Mouse (Mus musculus): ENCODE data around the gene Ccl7. TPM values are rescaled to one million over a fixed set of nuclear protein-coding genes. Genes with fewer than 3 reads are reported as not detected.

Ccl7 gene
- polyA plus RNA-seq, 1 experiment from 2014 or later, result 0.60 TPM

DNA sequence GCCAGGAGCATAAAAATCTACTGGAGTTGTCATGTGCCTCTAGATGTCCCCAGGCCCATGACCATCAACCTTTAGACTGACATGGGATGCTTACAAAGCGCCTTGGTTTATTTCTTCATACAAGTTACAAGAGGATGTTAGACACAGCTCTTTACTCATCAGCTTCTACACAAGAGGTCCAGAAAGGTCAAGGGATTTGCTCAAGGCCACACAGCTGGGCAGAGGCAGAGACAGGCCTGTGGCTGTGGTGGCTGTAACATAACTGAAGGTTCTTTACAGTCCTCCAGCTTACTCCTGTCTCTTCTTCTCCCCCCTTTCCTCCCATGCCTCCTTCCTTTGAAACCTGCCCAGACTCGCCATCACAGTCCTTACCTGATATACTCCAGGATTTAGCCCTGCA, 15.3 kb upstream of the Ccl7 start:
- H3K4me1 ChIP-seq (ENCODE audit: control insufficient read depth, insufficient read depth, low read length), result no peaks in the 10 kb centered on the region
- no peaks in the 10 kb centered on the region for H3K36me3 ChIP-seq (ENCODE audit: control insufficient read depth, insufficient read depth, low read length)
- ATAC-seq (ENCODE audit: insufficient read depth, low FRiP score, low TSS enrichment) (no peak), DNase-seq (ENCODE audit: low spot score) (no peak)
- H3K4me2 ChIP-seq (ENCODE audit: low read depth), result no peak overlapping the region
- WGBS, result 82% methylated on average over 2 of the region's 2 CpGs
- no peaks in the 10 kb centered on the region for H3K27me3 ChIP-seq (ENCODE audit: control insufficient read depth, insufficient read depth, low read length)
- H3K9me3 ChIP-seq (ENCODE audit: control insufficient read depth, low read length), result no peaks in the 10 kb centered on the region
- H3K4me3 ChIP-seq (ENCODE audit: low read depth, low read length), result no peak overlapping the region
- no peak overlapping the region for H3K27ac ChIP-seq (ENCODE audit: low read depth, low read length)
- H3K9ac ChIP-seq (ENCODE audit: low read length), result no peak overlapping the region

GRCm38 (mm10) chr11:82032136-82032535, 13.4 kb upstream of the Ccl7 start:
- DNase-seq (ENCODE audit: low spot score) (no peak), ATAC-seq (ENCODE audit: insufficient read depth, low FRiP score, low TSS enrichment) (no peak)
- no peak overlapping the region for H3K4me2 ChIP-seq (ENCODE audit: low read depth)
- no peaks in the 10 kb centered on the region for H3K9me3 ChIP-seq (ENCODE audit: control insufficient read depth, low read length)
- H3K27me3 ChIP-seq (ENCODE audit: control insufficient read depth, insufficient read depth, low read length), result no peaks in the 10 kb centered on the region
- H3K36me3 ChIP-seq (ENCODE audit: control insufficient read depth, insufficient read depth, low read length), result no peaks in the 10 kb centered on the region
- H3K4me1 ChIP-seq (ENCODE audit: control insufficient read depth, insufficient read depth, low read length), result no peaks in the 10 kb centered on the region
- no peak overlapping the region for H3K9ac ChIP-seq (ENCODE audit: low read length)
- H3K27ac ChIP-seq (ENCODE audit: low read depth, low read length), result no peak overlapping the region
- H3K4me3 ChIP-seq (ENCODE audit: low read depth, low read length), result no peak overlapping the region

GRCm38 (mm10) chr11:82032678-82033344, 12.7 kb upstream of the Ccl7 start:
- no peaks in the 10 kb centered on the region for H3K4me1 ChIP-seq (ENCODE audit: control insufficient read depth, insufficient read depth, low read length)
- H3K9ac ChIP-seq (ENCODE audit: low read length), result no peak overlapping the region
- H3K27ac ChIP-seq (ENCODE audit: low read depth, low read length), result no peak overlapping the region
- no peak for ATAC-seq (ENCODE audit: insufficient read depth, low FRiP score, low TSS enrichment)
- H3K9me3 ChIP-seq (ENCODE audit: control insufficient read depth, low read length), result no peaks in the 10 kb centered on the region
- H3K4me2 ChIP-seq (ENCODE audit: low read depth), result no peak overlapping the region
- no peaks in the 10 kb centered on the region for H3K27me3 ChIP-seq (ENCODE audit: control insufficient read depth, insufficient read depth, low read length)
- peak; percentile 38 for DNase-seq (ENCODE audit: low spot score)
- 43% methylated on average over 8 of the region's 8 CpGs for WGBS
- no peak overlapping the region for H3K4me3 ChIP-seq (ENCODE audit: low read depth, low read length)
- no peaks in the 10 kb centered on the region for H3K36me3 ChIP-seq (ENCODE audit: control insufficient read depth, insufficient read depth, low read length)

DNA sequence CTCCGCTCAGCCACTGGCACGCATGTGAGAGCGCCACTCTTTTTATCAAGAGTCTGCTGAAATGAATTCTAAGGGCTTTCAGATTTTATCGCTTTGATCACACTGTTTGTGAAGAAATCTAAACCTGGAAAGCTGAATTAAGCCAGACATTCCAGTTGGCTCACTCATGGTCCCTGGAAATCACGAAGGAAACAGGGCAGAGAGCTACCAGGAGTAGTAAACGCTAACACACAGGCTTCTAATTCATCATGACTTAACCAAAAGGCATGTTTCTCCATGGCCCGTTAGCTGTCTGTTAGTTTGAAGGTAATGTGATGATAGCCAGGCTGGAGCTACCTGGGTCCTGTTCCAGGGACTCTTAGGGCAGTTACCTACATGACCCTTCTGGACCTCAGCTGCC, 11.1 kb upstream of the Ccl7 start:
- H3K27me3 ChIP-seq (ENCODE audit: control insufficient read depth, insufficient read depth, low read length), result no peaks in the 10 kb centered on the region
- no peak overlapping the region for H3K4me2 ChIP-seq (ENCODE audit: low read depth)
- H3K9me3 ChIP-seq (ENCODE audit: control insufficient read depth, low read length), result no peaks in the 10 kb centered on the region
- WGBS, result 91% methylated on average over 7 of the region's 7 CpGs
- H3K27ac ChIP-seq (ENCODE audit: low read depth, low read length), result no peak overlapping the region
- no peak for ATAC-seq (ENCODE audit: insufficient read depth, low FRiP score, low TSS enrichment)
- no peaks in the 10 kb centered on the region for H3K4me1 ChIP-seq (ENCODE audit: control insufficient read depth, insufficient read depth, low read length)
- no peak overlapping the region for H3K9ac ChIP-seq (ENCODE audit: low read length)
- no peak for DNase-seq (ENCODE audit: low spot score)
- H3K4me3 ChIP-seq (ENCODE audit: low read depth, low read length), result no peak overlapping the region
- H3K36me3 ChIP-seq (ENCODE audit: control insufficient read depth, insufficient read depth, low read length), result no peaks in the 10 kb centered on the region

DNA sequence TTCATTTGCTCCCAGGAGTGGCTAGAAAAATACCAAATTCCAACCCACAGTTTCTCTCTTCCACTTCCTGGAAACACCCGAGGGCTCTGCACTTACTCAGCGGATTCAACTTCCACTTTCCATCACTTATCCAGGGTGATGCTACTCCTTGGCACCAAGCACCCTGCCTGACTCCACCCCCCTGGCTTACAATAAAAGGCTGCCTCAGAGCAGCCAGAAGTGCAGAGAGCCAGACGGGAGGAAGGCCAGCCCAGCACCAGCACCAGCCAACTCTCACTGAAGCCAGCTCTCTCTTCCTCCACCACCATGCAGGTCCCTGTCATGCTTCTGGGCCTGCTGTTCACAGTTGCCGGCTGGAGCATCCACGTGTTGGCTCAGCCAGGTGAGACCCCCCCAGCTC, 10.2 kb upstream of the Ccl7 start, which contains the start of gene Ccl2:
TSS of gene Ccl2 (plus strand) at position 216 of the 400 bp plus-strand sequence.
- ATAC-seq (ENCODE audit: insufficient read depth, low FRiP score, low TSS enrichment), result no peak
- Histone ChIP-seq H3K36me3 (ENCODE audit: control insufficient read depth, insufficient read depth, low read length) (no peaks in the 10 kb centered on the region), H3K9ac (ENCODE audit: low read length) (no peak within 1 kb of the TSS), H3K27me3 (ENCODE audit: control insufficient read depth, insufficient read depth, low read length) (no peaks in the 10 kb centered on the region), H3K9me3 (ENCODE audit: control insufficient read depth, low read length) (no peaks in the 10 kb centered on the region), H3K27ac (ENCODE audit: low read depth, low read length) (no peak within 1 kb of the TSS), H3K4me1 (ENCODE audit: control insufficient read depth, insufficient read depth, low read length) (no peaks in the 10 kb centered on the region), H3K4me2 (ENCODE audit: low read depth) (no peak within 1 kb of the TSS), H3K4me3 (ENCODE audit: low read depth, low read length) (no peak within 1 kb of the TSS)
- 36% methylated on average over 5 of the region's 5 CpGs for WGBS
- no peak for DNase-seq (ENCODE audit: low spot score)

DNA sequence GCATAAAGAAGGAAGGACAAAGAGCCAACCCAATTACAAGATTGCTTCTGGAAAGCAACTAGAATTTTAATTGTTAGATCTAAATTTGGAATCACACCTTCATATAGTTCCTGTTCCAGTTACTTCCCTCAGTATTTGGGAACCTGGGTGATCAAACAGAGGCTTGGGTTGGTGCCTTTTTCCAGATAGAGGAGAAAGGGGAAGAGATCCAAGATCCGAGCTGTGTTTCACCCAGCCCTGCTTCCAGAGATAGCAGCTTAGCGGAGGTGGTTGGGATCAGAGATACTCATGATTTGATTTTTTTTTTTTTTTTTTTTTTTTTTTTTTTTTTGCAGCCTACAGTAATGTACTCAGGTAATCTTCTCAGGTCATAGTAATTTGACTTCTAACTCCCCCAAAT, 9.7 kb upstream of the Ccl7 start:
- H3K27ac ChIP-seq (ENCODE audit: low read depth, low read length), result no peak overlapping the region
- 85% methylated on average over 2 of the region's 2 CpGs for WGBS
- H3K4me1 ChIP-seq (ENCODE audit: control insufficient read depth, insufficient read depth, low read length), result no peaks in the 10 kb centered on the region
- no peak overlapping the region for H3K4me2 ChIP-seq (ENCODE audit: low read depth)
- no peak overlapping the region for H3K9ac ChIP-seq (ENCODE audit: low read length)
- no peak for DNase-seq (ENCODE audit: low spot score)
- no peak for ATAC-seq (ENCODE audit: insufficient read depth, low FRiP score, low TSS enrichment)
- no peaks in the 10 kb centered on the region for H3K27me3 ChIP-seq (ENCODE audit: control insufficient read depth, insufficient read depth, low read length)
- no peak overlapping the region for H3K4me3 ChIP-seq (ENCODE audit: low read depth, low read length)
- H3K9me3 ChIP-seq (ENCODE audit: control insufficient read depth, low read length), result no peaks in the 10 kb centered on the region
- H3K36me3 ChIP-seq (ENCODE audit: control insufficient read depth, insufficient read depth, low read length), result no peaks in the 10 kb centered on the region

DNA sequence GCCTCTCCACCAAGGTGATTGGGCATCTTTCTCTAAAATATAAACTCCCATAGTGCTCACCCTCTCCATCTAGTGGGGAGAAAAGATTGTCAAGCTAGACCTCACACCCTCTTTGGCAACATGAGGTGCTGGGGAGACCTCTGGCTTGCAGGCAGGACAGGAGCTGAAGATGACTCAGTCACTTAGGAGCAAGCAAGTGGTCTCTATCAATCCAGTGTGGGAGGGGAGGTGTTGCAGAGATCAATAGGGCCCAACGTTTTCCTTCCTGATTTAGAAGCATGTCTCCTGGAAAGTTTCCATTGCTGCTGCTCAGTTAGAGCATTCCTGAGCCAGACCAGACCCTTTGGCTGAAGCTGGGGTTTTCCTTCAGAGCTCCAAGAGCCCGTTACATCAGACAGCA, 7.0 kb upstream of the Ccl7 start, which contains the start of gene Gm17268:
TSS of gene Gm17268 (minus strand) at position 28 of the 400 bp plus-strand sequence.
- H3K36me3 ChIP-seq (ENCODE audit: control insufficient read depth, insufficient read depth, low read length), result no peaks in the 10 kb centered on the region
- no peaks in the 10 kb centered on the region for H3K4me1 ChIP-seq (ENCODE audit: control insufficient read depth, insufficient read depth, low read length)
- ATAC-seq (ENCODE audit: insufficient read depth, low FRiP score, low TSS enrichment), result no peak
- H3K4me2 ChIP-seq (ENCODE audit: low read depth), result no peak within 1 kb of the TSS
- H3K27ac ChIP-seq (ENCODE audit: low read depth, low read length), result no peak within 1 kb of the TSS
- H3K27me3 ChIP-seq (ENCODE audit: control insufficient read depth, insufficient read depth, low read length), result no peaks in the 10 kb centered on the region
- no peak within 1 kb of the TSS for H3K4me3 ChIP-seq (ENCODE audit: low read depth, low read length)
- 40% methylated on average over 2 of the region's 2 CpGs for WGBS
- H3K9ac ChIP-seq (ENCODE audit: low read length), result no peak within 1 kb of the TSS
- H3K9me3 ChIP-seq (ENCODE audit: control insufficient read depth, low read length), result no peaks in the 10 kb centered on the region
- DNase-seq (ENCODE audit: low spot score), result no peak

DNA sequence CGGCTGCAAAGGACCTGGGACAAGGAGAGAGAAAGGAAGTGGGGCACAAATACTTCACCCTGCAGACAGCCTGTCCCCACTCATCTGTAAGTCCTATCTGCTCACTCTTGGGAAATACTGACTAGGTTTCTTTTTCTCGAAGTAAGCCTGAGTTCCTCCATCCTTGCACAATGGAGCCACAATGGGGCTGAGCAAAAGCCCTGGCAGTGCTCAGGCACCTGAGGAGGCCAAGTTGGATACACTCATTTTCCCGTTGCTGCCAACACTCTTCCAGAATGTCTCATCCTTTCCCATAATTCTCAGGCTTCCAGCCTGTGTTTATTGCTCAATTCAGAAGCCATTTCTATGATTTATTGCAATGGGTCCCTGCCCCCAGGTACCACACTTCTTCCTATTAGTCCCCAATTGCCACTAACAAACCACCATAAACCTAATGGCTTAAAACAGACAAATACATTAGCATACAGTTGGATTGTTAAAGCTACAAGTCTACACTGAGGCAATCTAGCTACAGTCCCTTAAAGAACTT, 6.3 kb upstream of the Ccl7 start:
- ATAC-seq (ENCODE audit: insufficient read depth, low FRiP score, low TSS enrichment) (no peak), DNase-seq (ENCODE audit: low spot score) (no peak)
- 61% methylated on average over 3 of the region's 3 CpGs for WGBS
- Histone ChIP-seq H3K4me2 (ENCODE audit: low read depth) (no peak overlapping the region), H3K27ac (ENCODE audit: low read depth, low read length) (no peak overlapping the region), H3K36me3 (ENCODE audit: control insufficient read depth, insufficient read depth, low read length) (no peaks in the 10 kb centered on the region), H3K4me1 (ENCODE audit: control insufficient read depth, insufficient read depth, low read length) (no peaks in the 10 kb centered on the region), H3K9ac (ENCODE audit: low read length) (no peak overlapping the region), H3K9me3 (ENCODE audit: control insufficient read depth, low read length) (no peaks in the 10 kb centered on the region), H3K4me3 (ENCODE audit: low read depth, low read length) (no peak overlapping the region), H3K27me3 (ENCODE audit: control insufficient read depth, insufficient read depth, low read length) (no peaks in the 10 kb centered on the region)

GRCm38 (mm10) chr11:82041671-82042080, 3.8 kb upstream of the Ccl7 start:
- no peaks in the 10 kb centered on the region for H3K27me3 ChIP-seq (ENCODE audit: control insufficient read depth, insufficient read depth, low read length)
- WGBS, result 96% methylated on average over 4 of the region's 4 CpGs
- H3K36me3 ChIP-seq (ENCODE audit: control insufficient read depth, insufficient read depth, low read length), result no peaks in the 10 kb centered on the region

More at GRCm38 (mm10) chr11:82041671-82042080, 3.8 kb upstream of the Ccl7 start:
- H3K27ac ChIP-seq (ENCODE audit: low read depth, low read length), result no peak overlapping the region
- DNase-seq (ENCODE audit: low spot score) (no peak), ATAC-seq (ENCODE audit: insufficient read depth, low FRiP score, low TSS enrichment) (no peak)
- H3K4me3 ChIP-seq (ENCODE audit: low read depth, low read length), result no peak overlapping the region
- H3K4me2 ChIP-seq (ENCODE audit: low read depth), result no peak overlapping the region
- H3K4me1 ChIP-seq (ENCODE audit: control insufficient read depth, insufficient read depth, low read length), result no peaks in the 10 kb centered on the region
- no peak overlapping the region for H3K9ac ChIP-seq (ENCODE audit: low read length)
- no peaks in the 10 kb centered on the region for H3K9me3 ChIP-seq (ENCODE audit: control insufficient read depth, low read length)

Data from neural tube, embryonic 11.5 days (tissue).